Mouse (Mus musculus): ENCODE data around the gene Ifna6. TPM values are rescaled to one million over a fixed set of nuclear protein-coding genes. Genes with fewer than 3 reads are reported as not detected.
A peak's percentile ranks its signal among the peaks of the same experiment; 100 is the strongest.
"Not testable (repeated sequence)": the region's sequence is repeated elsewhere in the genome, so short reads cannot be mapped to it uniquely, and the experiment has no call there.

Gene Ifna6
- polyA plus RNA-seq, 1 experiment from 2014 or later, result not detected

GRCm38 (mm10) chr4:88822995-88823394 lies 4.2 kb upstream of the Ifna6 start:
- DNase-seq (ENCODE audit: low spot score), result peak; percentile 39
- H3K36me3 ChIP-seq (replicated peaks; ENCODE audit: control insufficient read depth, insufficient read depth, low read depth, low read length), result no peaks in the 10 kb centered on the region
- ATAC-seq (replicated peaks; ENCODE audit: insufficient number of reproducible peaks, low FRiP score, low TSS enrichment, low read depth), result no peak
- WGBS, result 24% methylated on average over 4 of the region's 4 CpGs
- H3K27ac ChIP-seq (replicated peaks; ENCODE audit: low read depth, low read length), result no peak overlapping the region
- H3K27me3 ChIP-seq (ENCODE audit: control insufficient read depth, insufficient read depth, low read length), result no peaks in the 10 kb centered on the region
- no peak overlapping the region for H3K9ac ChIP-seq (replicated peaks; ENCODE audit: low read length)
- no peak overlapping the region for H3K4me3 ChIP-seq (ENCODE audit: low read depth, low read length)
- no peak overlapping the region for H3K4me2 ChIP-seq (ENCODE audit: low read depth, low read length)
- H3K9me3 ChIP-seq (replicated peaks; ENCODE audit: control insufficient read depth, low read length), result no peaks in the 10 kb centered on the region
- no peaks in the 10 kb centered on the region for H3K4me1 ChIP-seq (ENCODE audit: control insufficient read depth, insufficient read depth, low read length)

- H3K4me3 ChIP-seq (ENCODE audit: low read depth, low read length), result no peak overlapping the region
- no peaks in the 10 kb centered on the region for H3K4me1 ChIP-seq (ENCODE audit: control insufficient read depth, insufficient read depth, low read length)
- H3K4me2 ChIP-seq (ENCODE audit: low read depth, low read length), result no peak overlapping the region
- no peaks in the 10 kb centered on the region for H3K9me3 ChIP-seq (replicated peaks; ENCODE audit: control insufficient read depth, low read length)
- no peaks in the 10 kb centered on the region for H3K36me3 ChIP-seq (replicated peaks; ENCODE audit: control insufficient read depth, insufficient read depth, low read depth, low read length)
- DNase-seq (ENCODE audit: low spot score) (peak; percentile 59), ATAC-seq (replicated peaks; ENCODE audit: insufficient number of reproducible peaks, low FRiP score, low TSS enrichment, low read depth) (no peak)
- no peaks in the 10 kb centered on the region for H3K27me3 ChIP-seq (ENCODE audit: control insufficient read depth, insufficient read depth, low read length)
- H3K9ac ChIP-seq (replicated peaks; ENCODE audit: low read length), result no peak overlapping the region
- 30% methylated on average over 4 of the region's 4 CpGs for WGBS
- H3K27ac ChIP-seq (replicated peaks; ENCODE audit: low read depth, low read length), result no peak overlapping the region
These were observed 3.3 kb downstream of the Ifna6 start for GRCm38 (mm10) chr4:88830523-88830922.

- 80% methylated on average over 1 of the region's 1 CpGs for WGBS
- H3K27ac ChIP-seq (replicated peaks; ENCODE audit: low read depth, low read length); DNase-seq (ENCODE audit: low spot score); H3K9me3 ChIP-seq (replicated peaks; ENCODE audit: control insufficient read depth, low read length); H3K4me3 ChIP-seq (ENCODE audit: low read depth, low read length); H3K4me1 ChIP-seq (ENCODE audit: control insufficient read depth, insufficient read depth, low read length); ATAC-seq (replicated peaks; ENCODE audit: insufficient number of reproducible peaks, low FRiP score, low TSS enrichment, low read depth); H3K36me3 ChIP-seq (replicated peaks; ENCODE audit: control insufficient read depth, insufficient read depth, low read depth, low read length); H3K9ac ChIP-seq (replicated peaks; ENCODE audit: low read length); H3K4me2 ChIP-seq (ENCODE audit: low read depth, low read length); H3K27me3 ChIP-seq (ENCODE audit: control insufficient read depth, insufficient read depth, low read length): not testable (repeated sequence)
These were observed 8.0 kb downstream of the Ifna6 start, which contains the start of gene Ifna5 for GRCm38 (mm10) chr4:88835225-88835624. Ifna5 (plus strand) TSS chr4:88835525.

GRCm38 (mm10) chr4:88838828-88839227 lies 11.6 kb downstream of the Ifna6 start:
- H3K9me3 ChIP-seq (replicated peaks; ENCODE audit: control insufficient read depth, low read length), result no peaks in the 10 kb centered on the region
- no peaks in the 10 kb centered on the region for H3K36me3 ChIP-seq (replicated peaks; ENCODE audit: control insufficient read depth, insufficient read depth, low read depth, low read length)
- 42% methylated on average over 3 of the region's 3 CpGs for WGBS
- no peaks in the 10 kb centered on the region for H3K4me1 ChIP-seq (ENCODE audit: control insufficient read depth, insufficient read depth, low read length)
- DNase-seq (ENCODE audit: low spot score) (peak; percentile 56), ATAC-seq (replicated peaks; ENCODE audit: insufficient number of reproducible peaks, low FRiP score, low TSS enrichment, low read depth) (no peak)
- no peak overlapping the region for H3K4me3 ChIP-seq (ENCODE audit: low read depth, low read length)
- H3K27me3 ChIP-seq (ENCODE audit: control insufficient read depth, insufficient read depth, low read length), result no peaks in the 10 kb centered on the region
- no peak overlapping the region for H3K9ac ChIP-seq (replicated peaks; ENCODE audit: low read length)
- no peak overlapping the region for H3K27ac ChIP-seq (replicated peaks; ENCODE audit: low read depth, low read length)
- no peak overlapping the region for H3K4me2 ChIP-seq (ENCODE audit: low read depth, low read length)

GRCm38 (mm10) chr4:88840058-88840457 lies 12.8 kb downstream of the Ifna6 start:
- H3K4me1 ChIP-seq (ENCODE audit: control insufficient read depth, insufficient read depth, low read length), result no peaks in the 10 kb centered on the region
- 82% methylated on average over 3 of the region's 3 CpGs for WGBS
- H3K9me3 ChIP-seq (replicated peaks; ENCODE audit: control insufficient read depth, low read length), result no peaks in the 10 kb centered on the region
- ATAC-seq (replicated peaks; ENCODE audit: insufficient number of reproducible peaks, low FRiP score, low TSS enrichment, low read depth) (no peak), DNase-seq (ENCODE audit: low spot score) (no peak)
- H3K4me2 ChIP-seq (ENCODE audit: low read depth, low read length), result no peak overlapping the region
- H3K36me3 ChIP-seq (replicated peaks; ENCODE audit: control insufficient read depth, insufficient read depth, low read depth, low read length), result no peaks in the 10 kb centered on the region
- no peaks in the 10 kb centered on the region for H3K27me3 ChIP-seq (ENCODE audit: control insufficient read depth, insufficient read depth, low read length)
- no peak overlapping the region for H3K27ac ChIP-seq (replicated peaks; ENCODE audit: low read depth, low read length)
- H3K4me3 ChIP-seq (ENCODE audit: low read depth, low read length), result no peak overlapping the region
- no peak overlapping the region for H3K9ac ChIP-seq (replicated peaks; ENCODE audit: low read length)

GRCm38 (mm10) chr4:88841438-88841911 lies 14.3 kb downstream of the Ifna6 start, which contains the start of gene Ifna4:
Ifna4 (plus strand) TSS chr4:88841861.
- no peak within 1 kb of the TSS for H3K4me3 ChIP-seq (ENCODE audit: low read depth, low read length)
- H3K9me3 ChIP-seq (replicated peaks; ENCODE audit: control insufficient read depth, low read length), result no peaks in the 10 kb centered on the region
- WGBS, result 44% methylated on average over 2 of the region's 2 CpGs
- H3K36me3 ChIP-seq (replicated peaks; ENCODE audit: control insufficient read depth, insufficient read depth, low read depth, low read length), result no peaks in the 10 kb centered on the region
- DNase-seq (ENCODE audit: low spot score), result no peak
- H3K27ac ChIP-seq (replicated peaks; ENCODE audit: low read depth, low read length), result no peak within 1 kb of the TSS
- no peak within 1 kb of the TSS for H3K9ac ChIP-seq (replicated peaks; ENCODE audit: low read length)
- no peaks in the 10 kb centered on the region for H3K27me3 ChIP-seq (ENCODE audit: control insufficient read depth, insufficient read depth, low read length)
- no peak within 1 kb of the TSS for H3K4me2 ChIP-seq (ENCODE audit: low read depth, low read length)
- ATAC-seq (replicated peaks; ENCODE audit: insufficient number of reproducible peaks, low FRiP score, low TSS enrichment, low read depth), result no peak
- H3K4me1 ChIP-seq (ENCODE audit: control insufficient read depth, insufficient read depth, low read length), result no peaks in the 10 kb centered on the region

- Histone ChIP-seq H3K9ac (replicated peaks; ENCODE audit: low read length) (no peak overlapping the region), H3K4me3 (ENCODE audit: low read depth, low read length) (no peak overlapping the region), H3K27ac (replicated peaks; ENCODE audit: low read depth, low read length) (no peak overlapping the region), H3K4me1 (ENCODE audit: control insufficient read depth, insufficient read depth, low read length) (no peaks in the 10 kb centered on the region), H3K4me2 (ENCODE audit: low read depth, low read length) (no peak overlapping the region), H3K36me3 (replicated peaks; ENCODE audit: control insufficient read depth, insufficient read depth, low read depth, low read length) (no peaks in the 10 kb centered on the region), H3K27me3 (ENCODE audit: control insufficient read depth, insufficient read depth, low read length) (no peaks in the 10 kb centered on the region), H3K9me3 (replicated peaks; ENCODE audit: control insufficient read depth, low read length) (no peaks in the 10 kb centered on the region)
- peak; percentile 3 for DNase-seq (ENCODE audit: low spot score)
- WGBS, result 46% methylated on average over 2 of the region's 2 CpGs
- no peak for ATAC-seq (replicated peaks; ENCODE audit: insufficient number of reproducible peaks, low FRiP score, low TSS enrichment, low read depth)
These were observed 18.1 kb downstream of the Ifna6 start for GRCm38 (mm10) chr4:88845334-88845733.

- WGBS, result 84% methylated on average over 1 of the region's 1 CpGs
- Histone ChIP-seq H3K27me3 (ENCODE audit: control insufficient read depth, insufficient read depth, low read length) (no peaks in the 10 kb centered on the region), H3K9me3 (replicated peaks; ENCODE audit: control insufficient read depth, low read length) (no peaks in the 10 kb centered on the region), H3K4me3 (ENCODE audit: low read depth, low read length) (no peak within 1 kb of the TSS), H3K4me1 (ENCODE audit: control insufficient read depth, insufficient read depth, low read length) (no peaks in the 10 kb centered on the region), H3K9ac (replicated peaks; ENCODE audit: low read length) (no peak within 1 kb of the TSS), H3K27ac (replicated peaks; ENCODE audit: low read depth, low read length) (no peak within 1 kb of the TSS), H3K4me2 (ENCODE audit: low read depth, low read length) (no peak within 1 kb of the TSS), H3K36me3 (replicated peaks; ENCODE audit: control insufficient read depth, insufficient read depth, low read depth, low read length) (no peaks in the 10 kb centered on the region)
- DNase-seq (ENCODE audit: low spot score) (no peak), ATAC-seq (replicated peaks; ENCODE audit: insufficient number of reproducible peaks, low FRiP score, low TSS enrichment, low read depth) (no peak)
These were observed 22.5 kb downstream of the Ifna6 start, which contains the start of gene Ifna1 for GRCm38 (mm10) chr4:88849698-88850097. Ifna1 (plus strand) TSS chr4:88850087.

All from embryonic facial prominence, embryonic 11.5 days (tissue).